Mouse (Mus musculus) limb, embryonic 11.5 days (tissue): ENCODE measurements around the gene Trim27. TPM values are rescaled to one million over a fixed set of nuclear protein-coding genes. Genes with fewer than 3 reads are reported as not detected.

Experiments used
- ATAC-seq: fragments of 200-750 bp; cut with Nextera tagmentation; 2 replicates; pipeline ENCODE4 v1.8.0; 2017; ENCODE audit warnings: low read depth; ENCODE audit not compliant: insufficient number of reproducible peaks, low FRiP score, low TSS enrichment
- DNase-seq: peaks from one replicate; pipeline ENCODE4 v3.0.0-alpha.2; 2015; ENCODE audit warnings: low spot score
- H3K27ac ChIP-seq: fragments of 300-500 bp; sonication (generic); replicated peaks from 2 replicates; pipeline ENCODE4 v1.5.1; 2014; ENCODE audit warnings: low read depth, mild to moderate bottlenecking, low read length
- H3K27me3 ChIP-seq: fragments of 300-500 bp; sonication (generic); 2 replicates; pipeline ENCODE4 v1.6.1; 2014; ENCODE audit warnings: mild to moderate bottlenecking, low read length, mixed read lengths; ENCODE audit not compliant: control insufficient read depth, insufficient read depth
- H3K36me3 ChIP-seq: fragments of 300-500 bp; sonication (generic); 2 replicates; pipeline ENCODE4 v1.6.1; 2014; ENCODE audit warnings: mild to moderate bottlenecking, low read length, moderate library complexity, mixed read lengths; ENCODE audit not compliant: control insufficient read depth, insufficient read depth
- H3K4me1 ChIP-seq: fragments of 300-500 bp; sonication (generic); 2 replicates; pipeline ENCODE4 v1.6.1; 2014; ENCODE audit warnings: low read length, mixed read lengths; ENCODE audit not compliant: control insufficient read depth, insufficient read depth
- H3K4me2 ChIP-seq: fragments of 300-500 bp; sonication (generic); 2 replicates; pipeline ENCODE4 v1.6.1; 2014; ENCODE audit warnings: low read depth, mild to moderate bottlenecking, moderate library complexity; ENCODE audit not compliant: severe bottlenecking
- H3K4me3 ChIP-seq: fragments of 300-500 bp; sonication (generic); 2 replicates; pipeline ENCODE4 v1.5.1; 2014; ENCODE audit warnings: low read depth, low read length
- H3K9ac ChIP-seq: fragments of 300-500 bp; sonication (generic); 2 replicates; pipeline ENCODE4 v1.6.1; 2014; ENCODE audit warnings: mild to moderate bottlenecking, low read length
- H3K9me3 ChIP-seq: fragments of 300-500 bp; sonication (generic); 2 replicates; pipeline ENCODE4 v1.6.1; 2016; ENCODE audit warnings: low read length; ENCODE audit not compliant: control insufficient read depth
- WGBS: fragments of 180-500 bp; shearing (Covaris S2); extraction: QIAGEN DNeasy Blood & Tissue Kit; methylation state at CpG from one replicate; pipeline ENCODE4 v1.1.7; 2014; 5-methylcytosine and 5-hydroxymethylcytosine counted together
- polyA plus RNA-seq: library from polyadenylated mRNA; unstranded; fragments of >200 nt; fragmentation: Nextera tagmentation; extraction: Ambion mirVana; gene quantifications from 2 replicates; pipeline ENCODE4 v1.2.1, GENCODE M21; 2014

Gene Trim27
- polyA plus RNA-seq, 1 experiment from 2014 or later: 183 TPM

- WGBS: under 1% methylated on average over 39 of the region's 39 CpGs
- H3K4me1 ChIP-seq: peaks cover 4% of the 10 kb centered on the region; the same call in 1 of the 2 replicates
- H3K36me3 ChIP-seq: no peaks in the 10 kb centered on the region
- no peaks in the 10 kb centered on the region for H3K9me3 ChIP-seq
- DNase-seq (peak; percentile 91), ATAC-seq (peak; percentile 75; the same call in 1 of the 2 replicates)
- H3K27me3 ChIP-seq: no peaks in the 10 kb centered on the region
- peak overlapping the region; percentile 73; the same call in 1 of the 2 replicates for H3K4me2 ChIP-seq
- peak overlapping the region; percentile 40 for H3K4me3 ChIP-seq
- no peak overlapping the region for H3K9ac ChIP-seq
- no peak overlapping the region for H3K27ac ChIP-seq
These were observed 9.4 kb upstream of the Trim27 start for GRCm38 (mm10) chr13:21169657-21170430.

DNA sequence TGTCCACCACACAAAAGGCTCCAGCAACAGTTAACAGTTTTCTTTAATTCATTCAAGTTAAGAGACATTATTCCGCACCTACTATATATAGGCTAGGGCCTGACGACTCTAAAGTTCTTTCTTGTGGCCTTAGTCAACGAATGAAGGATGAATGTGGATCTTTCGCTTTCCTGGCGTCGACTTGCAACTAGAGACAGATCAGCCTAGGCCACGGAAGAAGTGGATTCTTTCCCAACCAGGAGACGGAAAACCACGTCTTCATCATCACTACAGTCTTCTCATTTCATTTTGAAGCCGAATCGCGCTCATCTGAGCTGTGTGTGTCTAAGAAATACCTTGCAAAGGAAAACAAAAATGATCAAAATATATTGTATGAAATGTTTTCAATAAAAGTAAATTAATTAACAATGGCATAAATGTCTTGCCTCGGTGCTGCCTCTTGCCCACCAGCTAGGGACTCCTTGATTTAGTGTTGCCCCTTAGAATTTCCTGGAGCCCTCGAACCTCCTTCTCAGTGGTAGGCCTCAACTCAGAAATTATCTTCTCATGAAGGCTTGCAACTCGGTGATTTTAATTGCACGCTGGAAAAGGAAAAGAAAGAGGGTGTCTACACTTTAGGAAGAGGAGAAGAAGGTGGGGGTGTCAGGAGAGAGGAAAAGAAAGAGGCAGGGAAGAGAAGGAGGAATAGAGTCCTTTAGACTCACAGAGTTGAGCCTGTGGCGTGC lies 8.7 kb upstream of the Trim27 start:
- Histone ChIP-seq H3K27ac (no peak overlapping the region), H3K4me1 (peaks cover 4% of the 10 kb centered on the region; the same call in 1 of the 2 replicates), H3K9ac (peak overlapping the region; percentile 32; the same call in 1 of the 2 replicates), H3K4me3 (peak overlapping the region; percentile 41), H3K27me3 (no peaks in the 10 kb centered on the region), H3K4me2 (peak overlapping the region; percentile 53), H3K9me3 (no peaks in the 10 kb centered on the region), H3K36me3 (no peaks in the 10 kb centered on the region)
- DNase-seq (no peak), ATAC-seq (no peak)
- 33% methylated on average over 17 of the region's 17 CpGs for WGBS

DNA sequence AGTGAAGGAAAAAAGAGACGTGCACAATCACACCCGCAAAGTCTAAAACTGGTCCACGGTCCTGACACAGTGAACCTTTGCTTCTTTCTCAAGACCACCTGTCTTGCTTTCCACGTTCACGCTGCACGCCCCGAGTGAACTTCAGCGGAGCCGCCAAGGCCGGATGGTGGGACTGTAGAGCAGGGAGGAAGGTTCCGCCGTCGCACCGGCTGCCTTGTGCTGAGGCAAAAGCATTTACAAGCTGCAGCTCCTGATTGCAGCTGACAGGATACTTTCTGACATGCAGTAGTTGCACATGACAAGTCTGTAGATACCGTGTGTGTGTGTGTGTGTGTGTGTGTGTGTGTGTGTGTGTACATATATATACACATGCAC lies 8.1 kb upstream of the Trim27 start:
- Histone ChIP-seq H3K4me1 (peaks cover 4% of the 10 kb centered on the region; the same call in 1 of the 2 replicates), H3K9me3 (no peaks in the 10 kb centered on the region), H3K4me2 (peak overlapping the region; percentile 53), H3K27ac (no peak overlapping the region), H3K27me3 (no peaks in the 10 kb centered on the region), H3K9ac (peak overlapping the region; percentile 32; the same call in 1 of the 2 replicates), H3K36me3 (no peaks in the 10 kb centered on the region), H3K4me3 (peak overlapping the region; percentile 41)
- ATAC-seq (no peak), DNase-seq (peak; percentile 52)
- whole genome bisulfite sequencing: 7% methylated on average over 15 of the region's 15 CpGs

DNA sequence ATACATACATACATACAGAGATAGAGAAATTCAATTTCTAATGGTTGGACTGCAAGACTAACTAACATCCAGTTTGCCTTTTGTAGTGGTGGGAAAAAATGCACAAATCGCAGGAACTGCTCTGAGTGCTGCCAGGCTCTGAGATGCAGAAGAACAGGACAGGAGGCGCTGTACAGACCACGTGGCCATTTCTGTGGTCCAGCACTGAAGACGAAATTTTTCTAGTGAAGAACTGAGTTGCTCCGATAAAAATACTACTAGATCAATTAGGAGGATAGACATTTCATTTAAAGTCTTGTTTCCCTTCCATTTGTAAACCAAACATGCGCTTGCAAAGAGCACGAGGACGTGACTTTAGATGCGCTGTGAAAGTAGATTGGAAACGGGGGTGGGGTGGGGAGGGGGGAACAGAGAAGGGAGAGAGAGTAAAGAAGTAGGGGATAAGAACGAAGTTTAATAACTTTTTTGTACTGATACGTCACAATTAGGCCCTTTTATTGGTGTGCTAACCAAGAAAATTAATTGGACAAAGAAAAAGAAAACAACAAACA lies 7.6 kb upstream of the Trim27 start:
- peak overlapping the region; percentile 41 for H3K4me3 ChIP-seq

GRCm38 (mm10) chr13:21172241-21173027 lies 6.8 kb upstream of the Trim27 start:
- DNase-seq: peak; percentile 88
- WGBS: under 1% methylated on average over 16 of the region's 16 CpGs
- Histone ChIP-seq H3K9ac (no peak overlapping the region), H3K4me1 (peaks cover 4% of the 10 kb centered on the region; the same call in 1 of the 2 replicates), H3K27me3 (no peaks in the 10 kb centered on the region), H3K9me3 (no peaks in the 10 kb centered on the region), H3K4me3 (peak overlapping the region; percentile 41), H3K36me3 (no peaks in the 10 kb centered on the region), H3K4me2 (peak overlapping the region; percentile 53), H3K27ac (no peak overlapping the region)
- ATAC-seq: peak; percentile 56; the same call in 1 of the 2 replicates

More for the DNA sequence above, 7.6 kb upstream of the Trim27 start:
- DNase-seq (peak; percentile 66), ATAC-seq (no peak)
- Histone ChIP-seq H3K4me2 (peak overlapping the region; percentile 53), H3K9ac (0 out of 2 replicates have a peak overlapping the region, but pooled peaks have one; percentile 2), H3K4me1 (peaks cover 4% of the 10 kb centered on the region; the same call in 1 of the 2 replicates), H3K27ac (no peak overlapping the region), H3K36me3 (no peaks in the 10 kb centered on the region), H3K27me3 (no peaks in the 10 kb centered on the region), H3K9me3 (no peaks in the 10 kb centered on the region)
- WGBS: 0% methylated on average over 12 of the region's 12 CpGs

- under 1% methylated on average over 11 of the region's 11 CpGs for WGBS
- H3K9ac ChIP-seq: no peak overlapping the region
- ATAC-seq: no peak
These were observed 6.2 kb upstream of the Trim27 start for GRCm38 (mm10) chr13:21173072-21173471.

GRCm38 (mm10) chr13:21176733-21177132 lies 2.5 kb upstream of the Trim27 start:
- H3K27me3 ChIP-seq: no peaks in the 10 kb centered on the region
- H3K9ac ChIP-seq: no peak overlapping the region
- no peak overlapping the region for H3K4me2 ChIP-seq
- peaks cover 5% of the 10 kb centered on the region for H3K4me1 ChIP-seq
- ATAC-seq (no peak), DNase-seq (no peak)
- H3K27ac ChIP-seq: no peak overlapping the region
- no peaks in the 10 kb centered on the region for H3K36me3 ChIP-seq
- no peaks in the 10 kb centered on the region for H3K9me3 ChIP-seq
- no peak overlapping the region for H3K4me3 ChIP-seq
- WGBS: 69% methylated on average over 10 of the region's 11 CpGs

More at GRCm38 (mm10) chr13:21173072-21173471, 6.2 kb upstream of the Trim27 start:
- H3K4me2 ChIP-seq: peak overlapping the region; percentile 42
- no peaks in the 10 kb centered on the region for H3K27me3 ChIP-seq
- H3K27ac ChIP-seq: no peak overlapping the region
- H3K9me3 ChIP-seq: no peaks in the 10 kb centered on the region
- H3K4me3 ChIP-seq: peak overlapping the region; percentile 29
- H3K36me3 ChIP-seq: no peaks in the 10 kb centered on the region
- peak; percentile 86 for DNase-seq
- peaks cover 4% of the 10 kb centered on the region; the same call in 1 of the 2 replicates for H3K4me1 ChIP-seq
